Mouse (Mus musculus) embryonic fibroblast, embryonic 13.5 days (primary cell): ENCODE measurements at regions not wholly inside any gene's neighbourhood (a gene's known extent, or its start where the extent isn't known, plus 50 kb on each side); places are given as distances from the start of the nearest gene placed in this dataset.

ENCODE experiments used
- CTCF ChIP-seq: IDR thresholded peaks from 2 replicates; pipeline ENCODE4 v1.5.1; 2011; ENCODE audit warnings: mild to moderate bottlenecking, control low read depth, low read length, moderate library complexity, borderline replicate concordance; ENCODE audit not compliant: insufficient read depth
- POLR2A ChIP-seq: IDR thresholded peaks from 2 replicates; pipeline ENCODE4 v1.6.1; 2011; ENCODE audit warnings: low read depth, mild to moderate bottlenecking, control low read depth, low read length, moderate library complexity

DNA sequence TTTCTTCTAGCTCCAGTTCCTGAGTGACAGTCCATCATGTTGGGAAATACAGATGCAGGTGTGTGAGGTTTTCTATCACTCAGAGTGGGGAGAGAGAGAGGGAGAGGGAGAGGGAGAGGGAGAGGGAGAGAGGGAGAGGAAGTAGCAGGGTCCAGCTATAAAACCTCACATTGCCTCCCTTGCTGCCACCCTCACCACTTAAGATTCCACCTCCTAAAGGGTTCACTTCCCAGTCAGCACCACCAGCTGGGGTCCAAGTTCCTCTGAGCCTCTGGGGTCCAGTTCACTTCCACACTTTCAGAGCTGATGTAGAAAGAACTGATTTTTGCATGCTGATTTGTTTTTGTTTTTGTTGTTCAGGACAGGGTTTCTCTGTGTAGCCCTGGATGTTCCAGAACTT is 98.6 kb downstream of the Gm11077 start:
- TF ChIP-seq CTCF (no peak), POLR2A (no peak)
